Mouse (Mus musculus) right cerebral cortex, postnatal 10 days (tissue): ENCODE measurements around the gene Pmm2.

Source experiments
- DNase-seq, 2 experiments: peaks; one replicate each; pipeline ENCODE4 v3.0.0; 2021; ENCODE audit warnings: low spot score in 2 of 2

The Pmm2 gene

GRCm38 (mm10) chr16:8656256-8656655, 18.8 kb downstream of the Pmm2 start:
- no peak for DNase-seq

GRCm38 (mm10) chr16:8658349-8658748, 20.9 kb downstream of the Pmm2 start:
- no peak for DNase-seq

GRCm38 (mm10) chr16:8658764-8659163, 21.3 kb downstream of the Pmm2 start:
- DNase-seq: no peak

DNA sequence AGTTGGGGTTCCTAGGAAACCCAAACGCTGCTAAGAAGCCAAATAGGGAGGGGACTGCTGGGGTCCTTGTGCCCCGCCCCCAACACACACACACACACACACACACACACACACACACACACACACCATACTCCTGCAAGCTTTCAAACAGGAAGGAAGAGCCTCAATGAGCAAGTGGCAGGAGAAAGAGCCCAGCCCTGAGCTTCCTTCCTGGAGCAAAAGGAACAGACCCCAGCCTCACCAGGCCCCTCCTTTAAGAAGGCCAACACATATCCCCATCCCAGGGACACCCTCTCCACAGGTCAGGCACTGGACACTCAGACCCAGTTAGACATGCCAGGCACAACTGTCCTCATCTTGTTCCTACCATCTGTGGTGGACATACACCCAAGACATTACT, 25.5 kb downstream of the Pmm2 start:
- no peak for DNase-seq

DNA sequence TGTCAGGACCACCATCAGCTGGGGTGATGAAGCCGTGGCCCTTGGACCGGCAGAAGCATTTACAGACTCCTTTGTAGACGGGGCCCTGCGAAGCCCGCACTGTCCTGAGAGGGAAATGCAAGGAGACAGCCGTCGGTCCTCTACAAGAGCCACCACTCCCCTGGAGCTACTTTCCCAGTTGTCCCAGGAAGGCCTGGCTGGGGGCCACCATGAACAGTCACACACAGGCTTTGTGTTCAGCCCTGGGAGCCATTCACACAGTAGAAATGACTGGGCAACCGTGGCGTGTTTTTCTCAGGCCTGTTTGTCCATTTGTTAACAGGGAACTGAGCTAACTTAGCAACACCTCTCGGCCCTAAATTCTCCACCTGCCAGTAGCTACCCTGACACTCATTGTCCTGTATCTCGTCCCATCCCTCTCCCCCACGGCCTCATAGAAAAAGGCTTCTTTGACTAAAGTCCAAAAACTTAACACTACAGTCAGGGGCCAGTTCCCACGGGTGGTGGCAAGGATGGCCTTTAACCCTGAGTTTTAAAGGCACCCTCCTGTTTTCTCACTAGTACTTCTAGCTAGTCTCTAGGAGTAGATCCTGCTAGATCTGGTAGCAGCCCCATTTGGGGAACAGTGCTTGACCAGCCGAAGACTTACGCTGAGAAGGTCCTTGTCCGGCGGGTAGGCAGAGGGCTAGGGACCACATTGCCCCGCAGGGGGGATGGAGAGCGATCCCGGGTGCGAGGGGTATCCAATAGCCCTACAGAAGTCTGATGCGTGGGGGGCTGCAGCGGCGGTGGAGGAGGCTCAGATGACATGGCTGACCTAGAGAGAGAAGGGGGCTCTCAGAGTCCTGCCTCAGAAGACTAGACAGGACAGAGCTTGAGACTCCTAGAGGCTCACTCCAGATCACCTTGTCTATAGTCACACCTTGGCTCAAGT, 26.4 kb downstream of the Pmm2 start:
- DNase-seq: peak in 1 of 2 experiments; percentile 69

DNA sequence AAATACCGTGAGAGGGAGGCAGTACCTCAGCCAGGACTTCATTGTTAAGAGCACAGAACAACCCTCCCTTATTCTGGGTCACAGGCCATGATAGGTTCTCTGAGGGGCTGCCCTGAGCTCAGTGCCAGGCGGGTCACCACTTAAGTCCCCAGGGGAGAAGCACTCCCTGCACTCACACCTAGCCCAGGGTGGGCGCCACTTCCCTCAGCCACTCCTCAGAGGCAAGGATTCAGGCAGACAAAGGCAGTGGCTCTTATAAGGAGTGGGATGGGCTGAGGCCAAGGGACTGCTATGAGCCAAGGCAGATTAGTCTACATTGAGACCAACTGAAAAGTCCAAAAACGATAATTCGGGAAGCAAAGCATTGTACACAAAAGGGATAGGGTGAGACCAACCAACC, 27.9 kb downstream of the Pmm2 start:
- DNase-seq: no peak

DNA sequence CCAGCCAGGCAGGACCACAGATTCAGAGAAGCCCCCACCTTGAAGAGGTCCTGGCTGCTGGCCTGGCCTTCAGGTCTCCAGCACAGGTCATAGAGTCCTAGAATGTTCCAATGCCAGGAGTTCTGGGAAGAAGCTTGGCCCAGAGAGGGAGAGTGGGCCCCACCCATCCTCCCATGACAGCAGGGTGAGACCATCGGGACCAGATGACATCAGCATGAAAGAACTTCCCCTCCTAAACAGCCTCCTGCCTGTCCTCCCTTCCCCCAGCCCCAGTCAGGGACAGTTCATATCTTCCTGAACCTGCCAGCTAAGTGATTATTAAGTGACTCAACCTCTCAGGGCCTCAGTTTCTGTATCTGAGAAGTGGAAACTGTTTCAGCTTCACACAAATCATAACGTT, 29.0 kb downstream of the Pmm2 start:
- no peak for DNase-seq

- DNase-seq: no peak
These were observed 29.8 kb downstream of the Pmm2 start for GRCm38 (mm10) chr16:8667261-8667660.

GRCm38 (mm10) chr16:8667814-8668213, 30.3 kb downstream of the Pmm2 start:
- DNase-seq: no peak

- DNase-seq: no peak
These were observed 30.9 kb downstream of the Pmm2 start for GRCm38 (mm10) chr16:8668386-8668785.

- no peak for DNase-seq
These were observed 32.0 kb downstream of the Pmm2 start for GRCm38 (mm10) chr16:8669432-8669831.

DNA sequence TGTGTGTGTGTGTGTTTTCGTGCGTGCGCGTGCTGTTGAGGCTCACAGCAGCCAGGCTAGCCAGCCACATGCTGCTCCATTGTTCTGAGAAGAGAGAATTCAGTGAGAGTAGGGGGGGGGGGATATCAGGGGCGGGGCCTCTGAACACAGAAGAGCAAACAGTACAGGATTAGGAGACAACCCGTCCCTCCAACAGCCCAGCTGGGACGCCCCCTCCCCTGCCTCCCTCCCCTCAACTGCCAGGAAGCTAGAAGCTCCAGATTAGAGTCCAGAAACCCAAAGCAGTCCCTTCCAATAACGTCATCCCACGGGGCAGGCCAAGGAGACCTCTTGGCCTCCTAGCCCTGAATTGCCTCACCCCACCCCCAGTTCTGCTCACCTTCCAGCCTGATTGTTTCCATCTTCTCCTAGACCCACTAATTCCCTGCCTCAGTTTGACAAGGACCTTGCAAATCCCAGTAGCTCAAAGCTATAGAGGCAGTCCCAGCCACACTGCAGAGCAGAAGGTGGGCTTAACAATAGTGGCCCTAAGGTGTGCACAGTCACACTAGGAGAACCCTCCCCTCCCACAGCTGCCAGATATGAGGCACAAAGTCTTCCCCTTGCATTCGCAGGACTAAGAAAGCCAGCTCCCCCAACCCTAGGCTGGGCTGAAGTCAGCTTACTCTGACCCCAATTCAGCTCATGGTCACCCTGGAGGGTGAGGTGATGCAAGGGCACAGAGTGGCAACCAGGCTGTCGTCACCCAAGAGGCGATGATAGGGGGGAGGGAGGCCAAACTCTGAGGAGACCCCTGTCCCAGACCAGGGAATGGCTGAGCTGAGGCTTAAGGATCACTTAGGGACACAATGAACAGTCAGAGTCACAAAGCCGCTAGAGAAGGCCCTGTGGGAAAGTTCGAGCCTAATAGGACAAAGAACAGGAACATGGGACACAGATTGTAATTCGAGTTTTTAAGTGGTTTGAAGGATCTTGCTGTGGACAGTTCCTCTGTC, 32.9 kb downstream of the Pmm2 start:
- no peak for DNase-seq

GRCm38 (mm10) chr16:8671551-8672349, 34.3 kb downstream of the Pmm2 start, which contains the start of gene Carhsp1:
Gene Carhsp1, minus strand, starts transcription at chr16:8672155.
- peak; percentile 92 to 93 for DNase-seq

DNA sequence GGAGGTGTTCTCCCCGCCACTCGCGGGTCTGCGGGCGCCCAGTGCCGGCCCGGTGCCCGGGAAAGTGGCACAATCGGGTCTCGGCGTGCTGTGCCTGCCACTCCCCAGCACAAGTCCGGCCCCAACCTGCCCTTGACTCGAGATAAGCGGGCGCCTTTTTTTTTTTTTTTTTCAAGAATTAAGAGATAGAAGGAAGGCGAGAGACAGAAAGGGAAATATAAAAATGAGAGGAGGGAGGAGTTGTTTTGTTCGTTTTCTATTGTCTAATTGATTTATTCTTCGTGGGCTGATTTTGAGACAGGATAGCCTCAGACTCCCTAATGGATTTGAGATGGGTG, 34.8 kb downstream of the Pmm2 start:
- DNase-seq: no peak

DNA sequence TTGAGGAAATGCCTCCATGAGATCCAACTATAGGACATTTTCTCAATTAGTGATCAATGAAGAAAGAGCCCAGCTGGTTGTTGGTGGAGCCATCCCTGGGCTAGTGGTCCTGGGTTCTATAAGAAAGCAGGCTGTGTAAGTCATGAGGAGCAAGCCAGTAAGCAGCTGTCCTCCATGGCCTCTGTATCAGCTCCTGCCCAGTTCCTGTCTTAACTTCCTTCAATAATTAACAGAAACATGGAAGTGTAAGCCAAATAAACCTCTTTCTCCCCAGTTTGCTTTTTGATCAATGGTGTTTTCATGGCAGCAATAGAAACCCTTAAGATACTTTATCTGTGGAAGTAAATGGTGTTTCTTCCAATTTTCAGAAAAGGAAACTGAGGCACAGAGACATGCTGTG, 35.3 kb downstream of the Pmm2 start:
- DNase-seq: no peak

GRCm38 (mm10) chr16:8673343-8673742, 35.9 kb downstream of the Pmm2 start:
- no peak for DNase-seq

- peak in 1 of 2 experiments; percentile 73 for DNase-seq
These were observed 36.7 kb downstream of the Pmm2 start for GRCm38 (mm10) chr16:8674165-8674564.

DNA sequence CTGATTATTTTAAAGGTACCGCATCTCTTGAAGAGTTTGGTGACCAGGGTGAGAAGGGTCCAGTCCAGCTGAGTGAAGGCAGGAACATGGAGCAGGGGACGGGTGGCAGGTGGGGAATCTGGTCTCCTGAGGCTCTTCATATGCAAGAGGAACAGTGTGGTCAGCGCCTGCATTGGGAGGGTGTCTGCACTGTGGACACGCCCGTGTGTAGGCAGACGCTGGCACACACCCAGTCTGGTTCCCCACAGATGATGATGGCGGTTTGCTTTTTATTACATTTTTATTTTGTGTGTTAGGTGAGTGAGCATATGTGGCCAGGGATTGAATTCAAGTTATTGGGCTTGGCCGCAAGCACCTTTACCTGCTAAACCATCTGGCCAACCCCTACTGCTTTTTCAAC, 38.1 kb downstream of the Pmm2 start:
- no peak for DNase-seq

GRCm38 (mm10) chr16:8676228-8676627, 38.8 kb downstream of the Pmm2 start:
- DNase-seq: no peak

DNA sequence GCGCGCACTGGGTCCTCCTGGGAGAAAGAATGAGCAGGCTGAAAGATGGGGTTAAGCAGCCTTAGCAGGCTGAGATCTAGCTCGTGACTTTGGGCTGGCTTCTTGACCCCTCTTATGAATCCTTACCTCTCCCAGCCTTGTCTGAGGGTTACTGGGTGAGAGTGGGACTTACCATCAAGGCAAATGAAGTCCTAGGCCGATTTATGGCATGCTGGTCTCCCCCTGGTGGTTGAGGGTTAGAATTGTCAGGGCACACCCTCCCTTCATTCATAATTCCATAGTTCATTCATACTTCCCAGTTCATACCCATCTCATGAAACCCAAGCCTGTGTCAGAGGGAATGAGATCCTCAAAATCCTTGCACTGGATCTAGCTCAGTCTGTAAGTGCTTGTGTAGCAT, 39.3 kb downstream of the Pmm2 start:
- DNase-seq: peak in 1 of 2 experiments; percentile 59

- DNase-seq: no peak
These were observed 40.6 kb downstream of the Pmm2 start for GRCm38 (mm10) chr16:8678035-8678434.

DNA sequence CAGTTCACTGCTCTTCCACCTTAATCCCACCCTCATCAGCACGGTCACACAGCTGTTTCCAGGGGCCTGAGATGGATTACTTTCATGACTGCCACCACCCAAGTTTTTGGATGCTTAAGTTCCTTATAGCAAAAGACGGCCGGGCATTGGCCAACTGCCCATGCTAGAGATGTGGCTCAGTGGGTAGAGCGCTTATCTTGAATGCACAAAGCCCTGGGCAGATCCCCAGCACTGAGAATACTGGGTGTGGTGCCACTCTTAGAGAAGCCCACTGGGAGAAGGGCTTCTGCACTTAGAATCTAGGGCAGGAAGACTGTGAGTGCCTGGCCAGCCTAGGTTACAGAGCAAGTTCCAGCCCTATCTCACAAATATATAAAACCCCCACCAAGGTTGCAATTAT, 41.2 kb downstream of the Pmm2 start:
- DNase-seq: no peak
